Mouse (Mus musculus) frontal cortex, postnatal 10 days (tissue): ENCODE results near the gene Sec22b.

Experiments
- DNase-seq, 2 experiments: peaks; one replicate each; pipeline ENCODE4 v3.0.0; 2022; ENCODE audit warnings: low spot score in 2 of 2, mixed read lengths in 1 of 2

Sec22b gene

DNA sequence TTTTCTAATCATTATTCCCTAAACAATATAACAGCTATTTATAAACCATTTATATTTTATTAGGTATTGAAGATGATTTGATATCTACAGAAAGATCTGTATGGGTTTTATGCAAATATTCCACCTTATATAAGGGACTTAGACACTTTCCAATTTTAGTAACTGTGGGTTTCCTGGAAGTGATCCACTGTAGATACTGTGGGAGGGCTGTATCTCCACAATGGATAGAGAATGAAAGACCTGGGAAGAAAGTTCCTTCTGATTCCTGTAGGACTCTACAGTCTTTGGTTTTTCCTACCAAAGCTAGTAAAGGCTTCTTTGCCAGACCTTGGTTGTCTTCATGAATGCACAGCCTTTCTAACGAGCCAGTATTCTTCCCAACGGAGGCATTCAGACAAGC is 8.7 kb downstream of the Sec22b start:
- DNase-seq, result no peak

DNA sequence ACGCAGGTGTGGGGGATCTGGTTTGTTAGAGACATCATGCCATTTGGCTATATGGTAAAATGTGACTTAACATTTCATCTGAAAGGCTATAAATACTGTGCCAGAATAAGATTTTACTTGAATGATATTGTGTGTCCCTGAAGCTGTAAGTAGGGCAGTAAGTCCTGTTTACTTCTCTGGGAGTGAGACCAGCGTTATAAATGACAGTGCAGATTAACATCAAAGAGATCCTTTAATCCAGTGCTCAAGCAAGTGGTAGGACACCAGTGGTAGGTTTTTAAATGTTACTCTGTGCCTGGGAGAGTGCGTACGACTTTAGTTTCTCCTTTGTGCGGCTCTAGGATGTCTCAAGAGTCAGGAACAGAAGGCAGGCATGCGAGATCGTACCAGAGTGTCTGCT is 10.1 kb downstream of the Sec22b start:
- no peak for DNase-seq

DNA sequence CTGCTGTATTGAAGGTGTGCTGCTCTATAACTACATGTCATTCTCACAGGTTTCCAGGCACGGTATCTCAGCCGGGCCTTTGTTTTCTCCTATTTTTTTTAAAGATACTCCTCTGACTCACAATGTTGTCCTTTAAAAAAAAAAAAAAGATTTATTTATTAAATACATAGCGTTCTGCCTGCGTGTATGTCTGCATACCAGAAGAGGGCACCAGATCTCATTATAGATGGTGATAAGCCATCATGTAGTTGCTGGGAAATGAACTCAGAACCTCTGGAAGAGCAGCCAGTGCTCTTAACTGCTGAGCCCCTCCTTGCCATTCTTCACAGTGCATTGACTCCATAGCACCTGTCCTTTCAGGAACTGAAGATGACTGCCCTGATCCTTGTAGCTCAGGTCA is 14.1 kb downstream of the Sec22b start:
- no peak for DNase-seq

GRCm38 (mm10) chr3:97918885-97919550 is 18.0 kb downstream of the Sec22b start:
- DNase-seq, result no peak

- no peak for DNase-seq
These were observed 24.3 kb downstream of the Sec22b start for GRCm38 (mm10) chr3:97925246-97925645.

DNA sequence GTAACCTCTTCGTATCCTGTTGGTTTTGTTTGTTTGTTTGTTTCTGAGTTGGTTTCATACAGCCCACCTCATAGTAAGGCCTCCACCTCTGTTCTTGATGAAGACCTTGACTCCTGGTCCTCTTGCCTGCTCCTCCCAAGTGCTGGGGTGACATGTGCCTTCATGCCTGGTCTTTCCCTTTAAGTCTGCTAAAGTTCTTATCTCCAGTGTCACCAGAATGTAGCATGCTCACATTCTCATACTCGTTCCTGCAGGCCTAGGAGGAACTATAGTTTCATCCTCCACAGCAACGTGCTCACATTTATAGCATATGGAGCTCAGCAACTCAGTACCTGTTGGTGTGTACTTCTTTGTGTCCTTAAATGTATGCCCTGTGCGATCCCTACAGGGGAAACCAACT is 26.3 kb downstream of the Sec22b start:
- DNase-seq, result no peak

DNA sequence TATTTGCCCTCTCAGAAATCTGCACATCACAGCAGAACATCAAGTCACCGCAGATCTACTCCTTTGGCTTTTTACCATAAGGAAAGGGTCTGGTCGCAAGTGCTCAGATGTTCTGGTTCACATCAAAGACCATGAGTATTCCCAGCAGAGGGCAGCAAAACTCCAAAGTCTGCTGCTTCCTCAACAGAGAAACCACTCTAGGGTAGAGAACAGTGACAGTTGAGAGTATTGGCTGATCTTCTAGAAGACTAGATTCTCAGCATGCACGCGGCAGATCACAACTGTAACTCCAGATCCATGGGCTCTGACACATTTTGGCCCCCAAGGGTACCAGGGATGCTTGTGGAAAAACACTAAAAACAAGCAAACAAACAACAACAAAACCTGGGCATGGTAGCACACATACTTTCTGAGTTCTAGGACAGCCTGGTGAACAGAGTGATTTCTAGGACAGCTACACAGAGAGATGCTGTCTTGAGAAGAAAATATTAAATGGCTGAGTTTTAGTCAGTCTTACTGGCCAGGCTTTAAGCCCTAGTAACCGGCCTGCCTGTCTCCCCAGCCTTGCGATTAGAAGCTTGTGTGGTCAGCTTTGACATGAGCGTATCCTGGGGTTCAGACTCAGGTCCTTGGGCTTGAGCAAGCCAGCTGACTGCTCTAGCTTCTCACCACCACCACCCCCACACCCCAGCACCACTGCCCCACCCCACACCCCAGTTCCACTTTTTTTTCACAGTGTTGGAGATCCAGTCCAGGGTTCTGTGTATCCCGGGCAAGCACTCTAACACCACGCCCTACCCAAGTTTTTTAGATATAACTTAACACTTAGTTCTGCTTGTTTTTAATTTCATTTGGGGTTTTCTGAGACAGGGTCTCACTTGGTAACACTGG is 28.2 kb downstream of the Sec22b start:
- DNase-seq, result peak in 1 of 2 experiments; percentile 78

- no peak for DNase-seq
These were observed 29.3 kb downstream of the Sec22b start for GRCm38 (mm10) chr3:97930141-97930786.

- no peak for DNase-seq
These were observed 29.8 kb downstream of the Sec22b start for GRCm38 (mm10) chr3:97930787-97931158.

DNA sequence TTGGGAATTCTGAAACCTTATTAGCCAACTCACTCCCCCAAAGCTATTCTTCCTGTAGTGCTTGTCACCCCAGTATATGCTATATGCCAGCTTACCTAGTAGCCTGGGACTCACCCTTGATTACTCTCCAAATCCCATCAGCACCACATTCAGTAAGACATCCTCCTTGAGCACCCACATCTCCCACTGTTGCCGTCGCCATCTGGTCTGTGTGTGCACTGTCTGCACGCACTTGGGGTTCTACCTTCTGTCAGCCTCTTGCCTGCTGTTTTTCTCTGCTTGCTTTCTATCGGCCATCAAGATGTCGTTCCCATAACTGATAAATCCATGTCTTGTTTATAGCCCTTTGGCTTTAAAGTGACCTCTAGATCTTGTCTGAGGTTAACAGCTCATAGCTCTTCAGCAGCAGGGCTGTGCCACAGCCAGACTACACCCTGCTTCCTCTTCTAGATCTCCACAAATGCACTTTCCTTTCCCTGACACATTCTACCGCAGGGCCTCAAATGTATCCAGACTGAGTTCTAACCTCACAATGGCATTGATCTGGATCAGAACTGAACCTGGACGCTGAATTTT is 30.4 kb downstream of the Sec22b start:
- peak in 1 of 2 experiments; percentile 24 for DNase-seq

- DNase-seq, result no peak
These were observed 31.1 kb downstream of the Sec22b start for GRCm38 (mm10) chr3:97932131-97932530.

DNA sequence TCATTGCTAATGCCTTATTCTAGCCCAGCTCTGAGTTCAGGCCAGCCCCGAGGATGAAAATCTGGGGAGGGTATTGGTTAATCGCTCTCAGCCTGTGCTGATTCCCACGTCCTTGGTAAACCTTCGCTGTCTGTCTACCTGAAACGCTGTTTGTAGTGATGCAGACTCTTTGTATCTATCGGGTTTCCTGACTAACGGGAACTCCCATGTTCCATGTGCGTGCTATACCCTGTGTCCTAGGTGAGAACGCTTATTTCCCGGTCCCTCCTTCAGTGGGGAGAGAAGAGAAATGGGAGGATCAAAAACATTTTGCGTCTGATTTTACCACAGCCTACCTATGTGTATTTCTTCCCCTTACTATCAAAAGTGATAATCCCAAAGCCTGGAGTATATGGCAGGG is 31.8 kb downstream of the Sec22b start:
- no peak for DNase-seq

DNA sequence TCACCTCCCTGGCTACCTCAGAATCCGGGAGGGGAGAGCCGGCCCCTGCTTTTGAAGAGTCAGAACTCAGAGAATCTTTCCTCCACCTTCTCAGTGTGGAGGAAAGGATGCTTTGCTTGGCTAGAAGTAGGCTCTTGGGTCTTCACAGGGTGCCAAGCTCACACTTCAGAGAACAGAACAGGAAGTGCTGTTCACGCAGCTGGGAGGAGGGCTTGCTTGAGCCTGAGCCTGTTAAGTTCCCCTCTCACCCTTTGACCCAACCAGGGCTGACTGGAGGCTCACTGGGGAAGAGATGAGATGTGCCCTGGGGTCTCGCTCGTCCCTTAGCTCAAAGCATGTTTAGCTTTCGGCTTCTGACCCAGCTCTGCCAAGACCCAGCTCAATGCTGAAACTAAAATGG is 32.3 kb downstream of the Sec22b start:
- DNase-seq, result no peak

DNA sequence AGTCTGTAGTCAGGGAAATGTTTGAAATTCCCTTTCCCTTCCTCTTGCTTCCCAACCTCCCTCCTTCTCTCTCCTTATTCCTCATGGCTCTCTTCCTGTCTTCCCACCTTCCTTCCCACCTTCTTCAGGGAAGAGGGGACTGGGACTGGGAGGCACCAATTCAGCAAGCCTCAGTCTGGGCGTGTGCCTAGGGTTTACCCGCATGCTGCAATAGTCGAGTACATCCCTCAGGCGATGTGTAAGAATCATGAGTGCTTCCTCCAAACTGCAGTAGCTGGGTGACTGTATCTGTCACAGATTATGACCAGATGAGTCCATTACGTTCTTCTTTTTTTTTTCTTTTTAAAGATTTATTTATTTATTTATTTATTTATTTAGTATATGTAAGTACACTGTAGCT is 32.8 kb downstream of the Sec22b start:
- DNase-seq, result no peak

DNA sequence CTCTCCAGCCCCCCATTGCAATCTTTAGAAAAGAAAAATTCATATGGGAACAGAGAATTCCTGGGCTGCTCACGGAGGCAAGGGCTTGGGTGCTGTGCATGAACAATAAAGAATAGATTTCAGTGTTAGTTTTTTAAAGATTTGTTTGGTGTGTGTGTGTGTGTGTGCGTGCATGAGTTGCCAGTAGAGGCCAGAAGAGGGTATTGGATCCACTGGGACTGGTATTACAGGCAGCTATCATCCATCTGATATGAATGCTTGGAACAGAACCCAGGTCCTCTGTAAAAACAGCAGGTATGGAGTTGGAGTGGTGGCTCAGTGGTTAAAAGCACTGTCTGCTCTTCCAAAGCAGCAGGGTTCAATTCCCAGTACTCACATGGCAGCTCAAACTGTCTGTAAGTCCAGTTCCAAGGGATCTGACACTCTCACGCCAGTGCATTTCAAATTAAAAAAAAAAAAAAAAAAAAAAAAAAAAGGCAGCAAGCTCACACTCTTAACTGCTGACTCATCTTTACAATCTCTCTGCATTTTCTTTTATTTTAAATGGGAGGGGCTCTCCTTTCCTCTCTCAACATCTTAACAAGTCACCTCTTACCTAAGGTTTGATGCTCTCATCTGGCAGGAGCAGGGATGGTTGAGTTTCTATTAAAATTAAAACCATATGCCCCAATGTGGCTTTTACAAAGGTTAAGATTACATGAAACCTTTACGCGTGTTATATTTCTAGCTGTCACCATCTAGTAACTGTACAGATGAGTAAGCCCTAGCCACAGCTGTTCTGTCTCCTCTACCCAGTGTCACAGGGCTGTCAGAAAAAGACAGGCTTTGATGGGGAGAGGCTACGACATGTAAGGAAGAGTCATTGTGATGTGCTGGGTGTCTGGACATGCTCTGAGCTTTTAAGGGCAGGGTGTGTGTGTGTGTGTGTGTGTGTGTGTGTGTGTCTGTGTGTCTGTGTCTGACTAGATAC is 33.6 kb downstream of the Sec22b start:
- DNase-seq, result no peak

GRCm38 (mm10) chr3:97937068-97937944 is 36.3 kb downstream of the Sec22b start:
- DNase-seq, result no peak

DNA sequence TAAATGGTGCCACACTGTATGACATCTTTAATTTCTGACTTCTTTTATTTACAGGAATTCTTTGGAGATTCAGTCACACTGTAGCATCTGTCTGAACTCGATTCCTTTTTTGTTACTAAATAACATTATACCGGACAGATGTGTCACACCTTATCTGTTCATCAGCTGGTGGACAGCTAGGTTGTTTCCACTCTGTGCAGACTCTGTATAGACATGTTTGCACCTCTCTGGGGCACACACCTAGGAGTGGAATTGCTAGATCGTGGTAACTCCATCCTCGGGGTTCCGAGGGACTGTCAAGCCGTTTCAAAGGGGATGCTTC is 36.9 kb downstream of the Sec22b start:
- no peak for DNase-seq

DNA sequence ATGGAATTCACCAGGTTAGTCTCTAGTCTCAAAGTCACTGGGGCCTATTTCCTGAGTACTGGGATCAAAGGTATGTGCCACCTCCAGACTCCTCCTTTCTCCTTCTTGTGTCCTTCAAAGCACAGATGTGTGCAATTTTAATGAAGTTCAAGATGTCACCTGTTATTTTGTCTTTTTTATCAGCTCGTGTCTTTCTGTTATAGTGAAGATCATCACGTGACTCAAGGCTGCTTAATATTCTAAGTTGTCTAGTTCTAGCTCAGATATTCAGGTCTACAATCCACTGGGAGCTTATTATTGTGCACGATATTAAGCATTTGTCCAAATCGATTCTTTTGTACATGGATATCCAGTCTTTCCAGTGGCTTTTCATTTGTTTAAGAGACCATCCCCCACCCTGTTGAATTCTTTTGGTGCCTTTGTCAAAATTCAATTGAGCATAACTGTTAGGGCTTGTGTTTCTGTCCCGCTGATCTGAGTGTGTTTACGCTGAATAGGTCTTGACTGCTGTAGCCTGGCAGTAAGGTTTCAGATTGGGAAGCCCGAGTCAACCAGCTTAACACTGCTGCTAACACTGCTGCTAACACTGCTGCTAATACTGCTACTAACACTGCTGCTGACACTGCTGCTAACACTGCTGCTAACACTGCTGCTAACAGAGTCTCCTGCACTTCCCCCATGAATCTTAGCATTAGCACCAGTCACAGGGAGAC is 38.0 kb downstream of the Sec22b start:
- DNase-seq, result no peak

DNA sequence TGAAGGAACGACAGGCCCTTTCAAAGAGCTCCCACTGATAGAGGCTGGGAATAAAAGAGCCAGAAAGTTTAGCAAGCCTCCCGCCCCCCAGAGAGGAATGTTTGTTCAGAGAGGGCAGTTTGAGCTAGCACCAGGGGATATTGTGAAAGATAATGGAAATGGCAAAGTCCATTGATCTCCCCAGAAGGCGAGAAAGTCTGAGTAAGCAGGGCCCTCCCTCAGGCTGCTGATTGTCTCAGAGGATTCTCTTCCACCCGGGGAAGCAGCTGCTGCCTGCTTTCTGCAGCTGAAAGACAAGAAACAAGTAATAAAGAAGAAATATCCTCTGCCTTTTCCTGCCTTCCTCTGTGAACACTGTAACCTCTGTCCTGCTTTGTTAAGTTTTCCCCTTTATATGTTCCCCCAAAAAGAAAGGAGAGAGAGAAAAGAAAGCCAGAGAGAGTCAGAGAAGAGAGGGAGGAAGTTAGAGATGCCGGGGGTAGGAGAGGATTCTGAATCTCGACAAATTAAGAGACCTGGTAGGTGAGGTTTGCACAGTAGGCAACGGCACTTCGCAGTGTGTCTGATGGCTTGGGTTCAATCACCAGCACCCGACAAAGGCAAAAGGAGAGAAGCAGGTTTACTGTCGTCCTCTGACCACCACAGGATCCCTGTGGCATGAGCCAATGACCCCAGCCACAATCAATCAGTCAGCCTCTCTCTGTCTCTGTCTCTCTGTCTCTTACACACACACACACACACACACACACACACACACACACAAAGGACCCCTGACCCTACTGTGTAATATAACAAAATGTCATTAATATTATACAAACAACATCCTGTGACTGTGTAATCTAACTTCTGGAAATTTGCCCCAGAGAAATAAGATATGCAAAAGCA is 38.9 kb downstream of the Sec22b start:
- DNase-seq, result no peak
